Mouse (Mus musculus) megakaryocyte progenitor cell, adult 5-6 weeks (primary cell): ENCODE measurements around the gene Rhox3g. TPM values are rescaled to one million over a fixed set of nuclear protein-coding genes. Genes with fewer than 3 reads are reported as not detected.
"Not testable (repeated sequence)": the region's sequence is repeated elsewhere in the genome, so short reads cannot be mapped to it uniquely, and the experiment has no call there.

Source experiments
- ATAC-seq: replicated peaks from 2 replicates; pipeline ENCODE4 v1.8.0; 2016; ENCODE audit warnings: mild to moderate bottlenecking, moderate TSS enrichment, inconsistent platforms; ENCODE audit not compliant: poor library complexity
- total RNA-seq, 2 experiments: library from RNA; stranded (forward) in 1 of 2; stranded (reverse) in 1 of 2; fragments of 157-497, 149-512 nt in 1 of 2; fragments of 200-1000 nt in 1 of 2; gene quantifications; 2 replicates each; pipeline versions ENCODE4 v1.2.3 to v1.2.4; 2015 to 2017

Gene Rhox3g
- total RNA-seq (2015), result not detected in 2 replicates
- not detected in 2 replicates for total RNA-seq (2017)

- ATAC-seq, result not testable (repeated sequence)
These were observed at the start of gene Rhox3g for GRCm38 (mm10) chrX:37628512-37628911. TSS of gene Rhox3g (minus strand) at chrX:37628612.

GRCm38 (mm10) chrX:37673177-37673576 lies 44.8 kb upstream of the Rhox3g start, which contains the start of gene Rhox2h:
TSS of gene Rhox2h (minus strand) at chrX:37673277.
- not testable (repeated sequence) for ATAC-seq

DNA sequence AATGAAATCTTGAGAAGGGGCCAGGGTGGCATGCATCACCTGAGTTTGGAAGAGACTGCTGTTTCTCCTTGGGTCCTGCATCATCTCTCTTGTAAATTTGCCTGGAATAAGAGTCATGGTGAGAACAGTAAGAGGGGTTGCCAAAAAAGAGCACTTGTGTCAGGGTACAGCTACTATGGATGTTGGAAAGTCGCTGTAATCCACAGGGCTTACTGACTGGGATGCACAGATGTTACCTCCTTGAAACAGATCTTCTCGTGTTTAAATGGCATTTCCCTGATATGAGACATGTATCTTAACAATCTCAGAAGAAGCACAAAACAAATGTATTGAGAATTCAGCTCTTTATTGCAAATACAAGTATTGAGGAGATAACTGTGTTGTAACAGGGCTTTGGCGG lies 40.3 kb upstream of the Rhox3g start, which contains the start of gene Rhox3h:
Rhox3h (minus strand) TSS at position 101 of the 400 bp plus-strand sequence.
- ATAC-seq, result not testable (repeated sequence)

- not testable (repeated sequence) for ATAC-seq
These were observed 22.8 kb upstream of the Rhox3g start, which contains the start of gene Rhox4g for GRCm38 (mm10) chrX:37651227-37651626. TSS of gene Rhox4g (minus strand) at chrX:37651327.

- ATAC-seq, result not testable (repeated sequence)
These were observed 15.0 kb upstream of the Rhox3g start, which contains the start of gene Rhox2g for GRCm38 (mm10) chrX:37643370-37643769. TSS of gene Rhox2g (minus strand) at chrX:37643470.

DNA sequence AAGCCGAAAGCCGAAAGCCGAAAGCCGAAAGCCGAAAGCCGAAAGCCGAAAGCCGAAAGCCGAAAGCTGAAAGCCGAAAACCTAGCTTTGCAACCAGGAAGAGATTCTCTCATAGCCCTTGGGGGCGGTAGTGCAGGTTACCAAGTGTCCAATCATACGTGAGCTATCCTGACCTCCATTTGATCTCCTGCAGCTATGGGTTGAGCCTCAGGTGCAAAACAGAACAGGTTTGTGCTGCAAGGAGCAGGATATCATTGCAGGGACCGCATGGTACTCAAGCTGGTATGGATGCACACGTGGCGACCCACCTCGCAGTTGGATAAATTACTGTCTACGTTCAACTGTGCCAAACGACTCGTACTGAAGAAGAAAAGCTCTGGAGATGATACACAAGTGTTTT lies 20.8 kb downstream of the Rhox3g start, which contains the start of gene Rhox4f:
Rhox4f (minus strand) TSS at position 101 of the 400 bp plus-strand sequence.
- ATAC-seq, result not testable (repeated sequence)

DNA sequence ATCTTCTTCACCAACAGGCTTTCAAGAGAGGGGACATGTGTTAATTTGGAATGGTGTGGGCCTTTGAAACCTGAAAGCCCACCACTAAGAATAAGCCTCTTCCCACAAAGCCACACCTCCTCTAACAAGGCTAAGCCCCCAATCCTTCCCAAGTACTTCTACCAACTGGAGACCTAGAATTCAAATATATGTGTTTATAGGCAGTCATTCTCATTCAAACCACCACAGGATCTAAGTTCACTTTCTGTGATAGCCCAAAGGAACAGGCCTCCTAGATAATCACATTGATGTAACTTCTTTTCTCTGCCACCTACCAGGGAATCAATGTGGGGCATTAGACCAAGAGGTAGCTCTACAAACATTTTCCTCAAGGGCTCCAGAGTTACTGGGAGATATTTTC lies 47.7 kb downstream of the Rhox3g start, which contains the start of gene Rhox3f:
Rhox3f (plus strand) TSS at position 301 of the 400 bp plus-strand sequence.
- not testable (repeated sequence) for ATAC-seq

Other genes with a start within 250 kb of the Rhox3g start
- not detected in 2 replicates for gene Rhox3a2, start 248.6 kb downstream of the Rhox3g start, total RNA-seq (2015)
- not detected in 2 replicates for gene Rhox3a2, start 248.6 kb downstream of the Rhox3g start, total RNA-seq (2017)
- gene Rhox4a2, start 237.8 kb downstream of the Rhox3g start, total RNA-seq (2015), result not detected in 2 replicates
- not detected in 2 replicates for gene Rhox4a2, start 237.8 kb downstream of the Rhox3g start, total RNA-seq (2017)
- not detected in 2 replicates for gene Rhox2b, start 216.5 kb downstream of the Rhox3g start, total RNA-seq (2015)
- gene Rhox2b, start 216.5 kb downstream of the Rhox3g start, total RNA-seq (2017), result not detected in 2 replicates
- not detected in 2 replicates for gene Rhox4b, start 196.1 kb downstream of the Rhox3g start, total RNA-seq (2015)
- gene Rhox4b, start 196.1 kb downstream of the Rhox3g start, total RNA-seq (2017), result not detected in 2 replicates
- gene Rhox2c, start 174.9 kb downstream of the Rhox3g start, total RNA-seq (2015), result not detected in 2 replicates
- not detected in 2 replicates for gene Rhox2c, start 174.9 kb downstream of the Rhox3g start, total RNA-seq (2017)
- gene Rhox3c, start 170.0 kb downstream of the Rhox3g start, total RNA-seq (2015), result not detected in 2 replicates
- not detected in 2 replicates for gene Rhox3c, start 170.0 kb downstream of the Rhox3g start, total RNA-seq (2017)
- gene Rhox4c, start 148.3 kb downstream of the Rhox3g start, total RNA-seq (2015), result not detected in 2 replicates
- not detected in 2 replicates for gene Rhox4c, start 148.3 kb downstream of the Rhox3g start, total RNA-seq (2017)
- gene Rhox2d, start 135.2 kb downstream of the Rhox3g start, total RNA-seq (2015), result not detected in 2 replicates
- not detected in 2 replicates for gene Rhox2d, start 135.2 kb downstream of the Rhox3g start, total RNA-seq (2017)
- not detected in 2 replicates for gene Rhox4d, start 114.3 kb downstream of the Rhox3g start, total RNA-seq (2015)
- gene Rhox4d, start 114.3 kb downstream of the Rhox3g start, total RNA-seq (2017), result not detected in 2 replicates
- gene Rhox2e, start 98.2 kb downstream of the Rhox3g start, total RNA-seq (2015), result not detected in 2 replicates
- gene Rhox2e, start 98.2 kb downstream of the Rhox3g start, total RNA-seq (2017), result not detected in 2 replicates
- gene Rhox3e, start 86.6 kb downstream of the Rhox3g start, total RNA-seq (2015), result not detected in 2 replicates
- not detected in 2 replicates for gene Rhox3e, start 86.6 kb downstream of the Rhox3g start, total RNA-seq (2017)
- gene Rhox4e, start 71.2 kb downstream of the Rhox3g start, total RNA-seq (2015), result not detected in 2 replicates
- gene Rhox4e, start 71.2 kb downstream of the Rhox3g start, total RNA-seq (2017), result not detected in 2 replicates
- gene Rhox2f, start 57.2 kb downstream of the Rhox3g start, total RNA-seq (2015), result not detected in 2 replicates
- gene Rhox2f, start 57.2 kb downstream of the Rhox3g start, total RNA-seq (2017), result not detected in 2 replicates
- not detected in 2 replicates for gene Rhox3f, start 47.6 kb downstream of the Rhox3g start, total RNA-seq (2015)
- gene Rhox3f, start 47.6 kb downstream of the Rhox3g start, total RNA-seq (2017), result not detected in 2 replicates
- gene Rhox4f, start 20.9 kb downstream of the Rhox3g start, total RNA-seq (2015), result not detected in 2 replicates
- gene Rhox4f, start 20.9 kb downstream of the Rhox3g start, total RNA-seq (2017), result not detected in 2 replicates
- gene Rhox2g, start 14.9 kb upstream of the Rhox3g start, total RNA-seq (2015), result not detected in 2 replicates
- gene Rhox2g, start 14.9 kb upstream of the Rhox3g start, total RNA-seq (2017), result not detected in 2 replicates
- not detected in 2 replicates for gene Rhox4g, start 22.7 kb upstream of the Rhox3g start, total RNA-seq (2015)
- not detected in 2 replicates for gene Rhox4g, start 22.7 kb upstream of the Rhox3g start, total RNA-seq (2017)
- gene Rhox3h, start 40.2 kb upstream of the Rhox3g start, total RNA-seq (2015), result not detected in 2 replicates
- not detected in 2 replicates for gene Rhox3h, start 40.2 kb upstream of the Rhox3g start, total RNA-seq (2017)
- not detected in 2 replicates for gene Rhox2h, start 44.7 kb upstream of the Rhox3g start, total RNA-seq (2015)
- not detected in 2 replicates for gene Rhox2h, start 44.7 kb upstream of the Rhox3g start, total RNA-seq (2017)
- not detected in 2 replicates for gene Rhox5, start 176.2 kb upstream of the Rhox3g start, total RNA-seq (2015)
- gene Rhox5, start 176.2 kb upstream of the Rhox3g start, total RNA-seq (2017), result not detected in 2 replicates
- gene Rhox6, start 198.3 kb upstream of the Rhox3g start, total RNA-seq (2015), result not detected in 2 replicates
- not detected in 2 replicates for gene Rhox6, start 198.3 kb upstream of the Rhox3g start, total RNA-seq (2017)
- gene Rhox7a, start 203.1 kb upstream of the Rhox3g start, total RNA-seq (2015), result not detected in 2 replicates
- gene Rhox7a, start 203.1 kb upstream of the Rhox3g start, total RNA-seq (2017), result not detected in 2 replicates